Mouse (Mus musculus) spleen, adult 2 months (tissue): ENCODE measurements at regions not wholly inside any gene's neighbourhood (a gene's known extent, or its start where the extent isn't known, plus 50 kb on each side); places are given as distances from the start of the nearest gene placed in this dataset.

Experiments
- CTCF ChIP-seq: fragments of 200-500 bp; IDR thresholded peaks from 2 replicates; pipeline ENCODE4 v1.5.1; 2011; ENCODE audit warnings: mild to moderate bottlenecking, inconsistent platforms; ENCODE audit not compliant: insufficient read depth, insufficient read length, insufficient replicate concordance; ENCODE audit errors: extremely low read depth
- POLR2A ChIP-seq: fragments of 200-500 bp; IDR thresholded peaks from 2 replicates; pipeline ENCODE4 v1.6.1; 2011; ENCODE audit warnings: low read depth, low read length, inconsistent platforms

DNA sequence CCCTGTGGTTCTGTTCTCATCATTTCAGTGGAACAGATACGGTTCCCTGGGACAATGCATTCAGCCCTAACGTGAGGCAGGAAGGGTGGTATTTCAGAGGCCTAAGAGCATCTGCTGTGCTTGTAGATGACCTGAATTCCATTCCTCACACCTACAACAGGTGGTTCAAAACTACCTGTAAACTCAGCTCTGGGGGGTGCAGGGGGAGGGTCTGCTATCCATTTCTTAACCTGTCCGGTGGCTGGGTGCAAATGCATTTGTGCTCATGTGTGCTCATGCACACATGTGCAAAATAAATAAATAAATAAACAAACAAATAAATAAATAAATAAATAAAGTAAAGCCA, 171.9 kb upstream of the Krr1 start:
- no peak for TF ChIP-seq CTCF
- no peak for TF ChIP-seq POLR2A
